Mouse (Mus musculus) Patski (cell line): ENCODE data around the gene Stx8. TPM values are rescaled to one million over a fixed set of nuclear protein-coding genes. Genes with fewer than 3 reads are reported as not detected.

Experiments used
- ATAC-seq: fragments of 100-300 bp; one replicate; pipeline ENCODE4 v1.8.0; 2021
- CTCF ChIA-PET: fragments of 350-600 bp; sonication (Branson Sonifier 250); formaldehyde crosslinking; loops from one replicate; lab custom pipeline; 2022; ENCODE audit warnings: inconsistent platforms; lab: Charles Lee
- POLR2A ChIA-PET: fragments of 350-600 bp; sonication (Branson Sonifier 250); formaldehyde crosslinking; loops from one replicate; lab custom pipeline; 2022; ENCODE audit warnings: antibody characterized with exemption, inconsistent platforms; lab: Charles Lee
- DNase-seq: peaks from one replicate; pipeline ENCODE4 v3.0.0-alpha.2; 2011; ENCODE audit warnings: low read depth, low spot score
- H3K27me3 ChIP-seq: fragments of 371-371 bp; one replicate; pipeline ENCODE4 v1.5.1; 2021
- CTCF ChIP-seq: fragments of 100-300 bp; IDR thresholded peaks from one replicate; pipeline ENCODE4 v1.5.1; 2021
- in situ Hi-C: fragments of 300-500 bp; cut with MboI; formaldehyde crosslinking; loops from 3 replicates; pipeline ENCODE4 v1.11.1; 2018; ENCODE audit warnings: low pct_unique_long_range_greater_than_20kb, mixed read lengths
- polyA plus RNA-seq: library from polyadenylated mRNA; unstranded; gene quantifications from one replicate; pipeline ENCODE4 v1.2.3, GENCODE M21; 2021

The Stx8 gene
- polyA plus RNA-seq, 1 experiment from 2014 or later: 64.8 TPM

GRCm38 (mm10) chr11:68012207-68012606, 46.2 kb downstream of the Stx8 start:
- TF ChIP-seq CTCF: no peak
- ATAC-seq (no peak), DNase-seq (no peak)
- ChIA-PET CTCF (no interaction called here), POLR2A (no interaction called here)
- H3K27me3 ChIP-seq: no peaks in the 10 kb centered on the region
- in situ Hi-C loops: no loop called here

GRCm38 (mm10) chr11:68018191-68018590, 52.2 kb downstream of the Stx8 start:
- in situ Hi-C loops: no loop called here
- ChIA-PET CTCF (interaction anchor here (1.6 kb wide), 1 partner anchor 12 kb away, joined by 4 read pairs; no protein-coding TSS in a partner anchor), POLR2A (no interaction called here)
- TF ChIP-seq CTCF: no peak
- DNase-seq (no peak), ATAC-seq (no peak)
- H3K27me3 ChIP-seq: no peaks in the 10 kb centered on the region

- POLR2A ChIA-PET: no interaction called here
- CTCF ChIA-PET: interaction anchor here (1.6 kb wide), 1 partner anchor 13 kb away, joined by 4 read pairs; no protein-coding TSS in a partner anchor
- no peak for TF ChIP-seq CTCF
- H3K27me3 ChIP-seq: no peaks in the 10 kb centered on the region
- no peak for DNase-seq
- ATAC-seq: no peak
- in situ Hi-C loops: no loop called here
Observed at GRCm38 (mm10) chr11:68019156-68019555, 53.2 kb downstream of the Stx8 start.

DNA sequence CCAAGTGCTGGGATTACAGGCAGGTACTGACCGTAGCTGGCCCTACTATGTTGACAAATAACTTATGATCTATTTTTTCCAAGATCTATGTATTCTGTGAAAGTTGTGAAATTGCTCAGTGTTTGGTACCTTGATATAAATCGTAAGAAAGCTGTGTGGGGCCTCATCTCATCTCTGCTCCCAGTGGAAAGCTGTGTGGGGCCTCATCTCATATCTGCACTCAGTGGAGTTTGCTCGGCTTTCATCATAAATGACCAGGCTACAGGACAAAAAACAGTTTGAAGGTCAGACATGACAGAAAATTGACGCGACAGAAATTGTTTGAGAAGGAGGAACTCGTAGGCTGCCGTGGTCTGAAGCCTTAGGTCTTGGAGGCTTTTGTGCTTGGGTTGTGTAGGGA, 56.0 kb downstream of the Stx8 start:
- DNase-seq: no peak
- no peaks in the 10 kb centered on the region for H3K27me3 ChIP-seq
- in situ Hi-C loops: no loop called here
- POLR2A ChIA-PET: interaction anchor here (0.7 kb wide), 1 partner anchor 223 kb away, joined by 3 read pairs; no protein-coding TSS in a partner anchor
- TF ChIP-seq CTCF: no peak
- no peak for ATAC-seq
- CTCF ChIA-PET: no interaction called here

DNA sequence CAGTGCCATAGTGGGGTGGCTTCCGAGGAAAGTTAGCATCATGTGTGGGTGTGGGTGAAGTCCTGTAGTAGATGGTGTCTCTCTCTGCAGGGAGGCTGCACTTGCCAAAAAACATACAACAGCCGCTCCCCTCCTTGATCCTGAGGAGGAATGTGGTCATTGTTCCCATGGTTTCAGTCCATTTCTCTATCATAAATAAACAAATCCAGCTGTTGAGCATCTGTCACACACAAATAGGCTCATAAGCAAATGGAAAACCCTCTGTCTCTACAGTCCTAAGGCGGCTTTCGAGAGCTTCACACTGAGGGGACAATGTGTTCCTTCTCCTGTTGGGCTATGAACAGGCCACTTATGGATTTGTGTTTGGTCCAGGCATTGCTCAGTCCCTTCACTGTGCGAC, 56.9 kb downstream of the Stx8 start:
- TF ChIP-seq CTCF: no peak
- DNase-seq (no peak), ATAC-seq (no peak)
- ChIA-PET POLR2A (interaction anchor here (1.4 kb wide), 1 partner anchor 66 kb away, joined by 4 read pairs; no protein-coding TSS in a partner anchor), CTCF (no interaction called here)
- in situ Hi-C loops: no loop called here
- no peaks in the 10 kb centered on the region for H3K27me3 ChIP-seq

DNA sequence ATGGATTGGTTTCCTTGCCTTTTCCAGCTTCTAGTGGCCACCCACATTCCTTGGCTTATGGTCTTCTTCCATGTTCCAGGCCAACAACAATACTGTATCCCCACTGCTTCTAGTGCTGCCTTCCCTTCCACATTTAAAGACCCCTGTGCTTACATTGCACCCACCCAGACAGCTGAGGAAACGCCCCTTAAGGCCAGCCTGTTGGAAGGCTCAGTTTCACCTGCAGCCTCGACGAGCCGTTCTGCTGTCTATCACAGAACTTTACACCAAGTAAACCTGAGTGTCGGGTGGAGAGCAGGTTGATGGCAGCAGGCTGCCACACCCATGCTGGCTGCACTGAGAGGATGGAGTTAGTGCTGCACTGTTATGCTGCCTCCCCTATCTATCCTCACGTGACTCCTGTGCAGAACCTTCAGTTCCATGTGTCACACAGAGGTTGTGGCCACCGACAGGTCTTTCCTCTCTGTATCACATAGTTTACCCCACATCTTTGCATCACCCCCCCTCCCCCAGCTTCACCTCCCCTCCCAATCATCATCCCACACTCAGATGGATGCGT, 57.9 kb downstream of the Stx8 start:
- no peaks in the 10 kb centered on the region for H3K27me3 ChIP-seq
- no peak for TF ChIP-seq CTCF
- POLR2A ChIA-PET: interaction anchor here (1.4 kb wide), 1 partner anchor 65 kb away, joined by 4 read pairs; no protein-coding TSS in a partner anchor
- CTCF ChIA-PET: interaction anchor here (1.2 kb wide), 1 partner anchor 20 kb away, joined by 3 read pairs; no protein-coding TSS in a partner anchor
- DNase-seq (no peak), ATAC-seq (no peak)
- in situ Hi-C loops: no loop called here

DNA sequence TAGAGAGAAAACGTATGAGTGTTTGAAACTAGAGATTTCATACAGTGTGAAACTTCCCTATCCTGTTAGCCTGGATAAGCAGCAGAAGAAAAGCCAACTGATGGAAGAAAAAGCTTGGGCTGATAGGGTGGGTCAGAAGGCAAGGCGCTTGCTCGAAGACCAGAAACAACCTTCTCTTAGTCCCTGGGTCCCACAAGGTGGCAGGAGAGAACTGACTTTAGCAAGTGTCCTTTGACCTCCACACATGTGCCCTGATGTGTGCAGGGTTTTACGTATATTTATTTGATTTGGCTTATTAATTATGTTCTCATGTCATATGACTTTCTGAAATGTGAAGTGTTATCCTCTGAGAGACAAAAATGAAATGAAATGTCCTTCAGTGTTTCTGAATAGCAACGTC, 60.6 kb downstream of the Stx8 start:
- ATAC-seq (no peak), DNase-seq (no peak)
- in situ Hi-C loops: no loop called here
- ChIA-PET POLR2A (no interaction called here), CTCF (interaction anchor here (0.7 to 1.3 kb wide), 2 partner anchors 12 to 22 kb away, joined by 3 read pairs; no protein-coding TSS in a partner anchor)
- H3K27me3 ChIP-seq: no peaks in the 10 kb centered on the region
- no peak for TF ChIP-seq CTCF

DNA sequence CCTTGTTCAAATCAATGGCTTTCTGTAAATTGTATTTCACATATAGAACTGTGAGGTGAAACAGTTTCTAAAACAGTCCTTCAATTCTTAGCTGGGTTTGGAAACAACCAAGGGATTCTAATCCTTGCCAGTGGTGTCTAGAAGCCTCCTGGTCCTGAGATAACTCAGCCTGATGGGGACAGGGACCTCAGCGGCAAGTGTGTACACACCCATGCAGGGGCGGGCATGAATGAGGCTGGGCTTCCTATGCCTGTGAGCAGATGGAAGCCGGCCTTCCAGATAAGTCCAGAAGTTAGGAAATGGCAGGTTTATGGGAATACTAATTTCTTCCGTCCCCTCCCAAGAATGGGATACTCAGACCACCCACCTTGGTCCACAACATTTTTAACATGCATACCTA, 63.1 kb downstream of the Stx8 start:
- no peak for TF ChIP-seq CTCF
- POLR2A ChIA-PET: interaction anchor here (1.1 kb wide), 1 partner anchor 55 kb away, joined by 3 read pairs; no protein-coding TSS in a partner anchor
- in situ Hi-C loops: no loop called here
- CTCF ChIA-PET: no interaction called here
- ATAC-seq (no peak), DNase-seq (no peak)
- no peaks in the 10 kb centered on the region for H3K27me3 ChIP-seq

GRCm38 (mm10) chr11:68029871-68030270, 63.9 kb downstream of the Stx8 start:
- DNase-seq (no peak), ATAC-seq (no peak)
- H3K27me3 ChIP-seq: no peaks in the 10 kb centered on the region
- POLR2A ChIA-PET: no interaction called here
- in situ Hi-C loops: no loop called here
- CTCF ChIA-PET: no interaction called here
- TF ChIP-seq CTCF: no peak

DNA sequence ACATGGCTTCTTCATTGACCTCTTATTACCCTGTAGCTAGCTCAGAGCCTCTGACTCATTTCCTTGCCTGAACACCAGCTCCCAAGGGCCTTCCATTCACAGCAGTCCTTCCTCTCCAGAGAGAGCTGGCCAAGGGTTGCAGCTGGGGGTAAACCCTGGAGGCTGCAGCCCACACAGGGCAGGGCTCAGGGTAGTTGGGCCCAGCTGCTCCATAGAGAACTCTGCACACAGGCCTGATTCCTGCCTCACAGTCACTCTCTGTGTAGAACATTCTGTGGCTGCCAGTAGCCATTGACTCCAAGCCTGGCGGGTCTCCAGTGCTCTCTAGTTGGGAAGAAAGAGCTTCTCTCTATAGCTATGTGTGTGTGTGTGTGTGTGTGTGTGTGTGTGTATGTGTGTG, 64.8 kb downstream of the Stx8 start:
- ChIA-PET CTCF (interaction anchor here (1.1 to 1.2 kb wide), 2 partner anchors 15 to 388 kb away, joined by 3 read pairs; no protein-coding TSS in a partner anchor), POLR2A (no interaction called here)
- ATAC-seq (peak; percentile 73), DNase-seq (peak; percentile 28)
- in situ Hi-C loops: no loop called here
- TF ChIP-seq CTCF: no peak
- no peaks in the 10 kb centered on the region for H3K27me3 ChIP-seq

DNA sequence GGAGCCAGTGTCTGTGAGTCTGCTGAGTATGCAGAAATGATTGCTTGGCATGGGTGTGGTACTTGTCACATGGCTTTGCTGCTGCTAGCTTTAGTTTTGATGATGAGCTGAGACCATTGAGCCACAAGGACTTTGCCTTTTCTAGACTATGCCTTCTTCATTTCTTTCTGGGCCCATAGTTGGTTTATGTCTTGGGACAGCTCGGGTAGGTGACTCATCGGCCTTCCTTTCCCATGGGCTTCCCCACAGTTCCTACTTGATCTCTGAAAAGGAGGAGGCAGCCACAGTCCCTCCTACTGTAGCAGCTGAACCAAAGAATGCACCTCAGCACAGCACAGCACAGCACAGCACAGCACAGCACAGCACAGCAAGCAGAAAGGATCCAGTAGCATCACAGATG, 66.5 kb downstream of the Stx8 start:
- CTCF ChIA-PET: interaction anchor here (1.0 kb wide), 1 partner anchor 14 kb away, joined by 3 read pairs; no protein-coding TSS in a partner anchor

More for the DNA sequence above, 66.5 kb downstream of the Stx8 start:
- POLR2A ChIA-PET: no interaction called here
- no peak for TF ChIP-seq CTCF
- no peaks in the 10 kb centered on the region for H3K27me3 ChIP-seq
- no peak for DNase-seq
- in situ Hi-C loops: no loop called here
- peak; percentile 58 for ATAC-seq
